Mouse (Mus musculus): Measurements from ENCODE around the gene Tanc1. TPM values are rescaled to one million over a fixed set of nuclear protein-coding genes. Genes with fewer than 3 reads are reported as not detected.

The Tanc1 gene
- 4.1 and 4.6 TPM in 2 replicates for polyA plus RNA-seq (2012; rRNA removed; ENCODE audit: low replicate concordance)

GRCm38 (mm10) chr2:59611831-59612732 is at the start of gene Tanc1:
TSS of gene Tanc1 (plus strand) at chr2:59612042.

GRCm38 (mm10) chr2:59881831-59882741 is 270.2 kb downstream of the Tanc1 start, which contains the start of gene Wdsub1:
TSS of gene Wdsub1 (minus strand) at chr2:59882591.

Other genes with a start within 250 kb of the Tanc1 start
- not detected in 2 replicates for gene Dapl1, start 127.4 kb upstream of the Tanc1 start, polyA plus RNA-seq (2012; rRNA removed; ENCODE audit: low replicate concordance)